Mouse (Mus musculus) neural tube, embryonic 15.5 days (tissue): ENCODE measurements around the gene Wdr63. TPM values are rescaled to one million over a fixed set of nuclear protein-coding genes. Genes with fewer than 3 reads are reported as not detected.

Experiments used
- ATAC-seq: fragments of 200-750 bp; cut with Nextera tagmentation; 2 replicates; pipeline ENCODE4 v1.8.0; 2017; ENCODE audit warnings: mild to moderate bottlenecking, moderate TSS enrichment, moderate library complexity; ENCODE audit not compliant: low FRiP score
- H3K27ac ChIP-seq: fragments of 300-500 bp; sonication (generic); replicated peaks from 2 replicates; pipeline ENCODE4 v1.5.1; 2015; ENCODE audit warnings: mild to moderate bottlenecking, inconsistent platforms
- H3K27me3 ChIP-seq: fragments of 300-500 bp; sonication (generic); replicated peaks from 2 replicates; pipeline ENCODE4 v1.6.1; 2015; ENCODE audit warnings: inconsistent platforms
- H3K36me3 ChIP-seq: fragments of 300-500 bp; sonication (generic); 2 replicates; pipeline ENCODE4 v1.6.1; 2015; ENCODE audit warnings: inconsistent platforms
- H3K4me1 ChIP-seq: fragments of 300-500 bp; sonication (generic); 2 replicates; pipeline ENCODE4 v1.6.1; 2015; ENCODE audit warnings: inconsistent platforms
- H3K4me2 ChIP-seq: fragments of 300-500 bp; sonication (generic); 2 replicates; pipeline ENCODE4 v1.6.1; 2015; ENCODE audit warnings: inconsistent platforms, mild to moderate bottlenecking, moderate library complexity
- H3K4me3 ChIP-seq: fragments of 300-500 bp; sonication (generic); replicated peaks from 2 replicates; pipeline ENCODE4 v1.5.1; 2015; ENCODE audit warnings: mild to moderate bottlenecking, inconsistent platforms
- H3K9ac ChIP-seq: fragments of 300-500 bp; sonication (generic); replicated peaks from 2 replicates; pipeline ENCODE4 v1.6.1; 2015; ENCODE audit warnings: mild to moderate bottlenecking, inconsistent platforms
- H3K9me3 ChIP-seq: fragments of 300-500 bp; sonication (generic); replicated peaks from 2 replicates; pipeline ENCODE4 v1.6.1; 2016; ENCODE audit warnings: inconsistent platforms
- WGBS: fragments of 180-500 bp; shearing (Covaris S2); methylation state at CpG from one replicate; pipeline ENCODE4 v1.1.7; 2015; ENCODE audit warnings: mixed read lengths; 5-methylcytosine and 5-hydroxymethylcytosine counted together
- polyA plus RNA-seq: library from polyadenylated mRNA; unstranded; fragments of >200 nt; fragmentation: Nextera tagmentation; extraction: Ambion mirVana; gene quantifications from 2 replicates; pipeline ENCODE4 v1.2.1, GENCODE M21; 2015

Wdr63 gene
- polyA plus RNA-seq, 1 experiment from 2014 or later, result 0.40 TPM

DNA sequence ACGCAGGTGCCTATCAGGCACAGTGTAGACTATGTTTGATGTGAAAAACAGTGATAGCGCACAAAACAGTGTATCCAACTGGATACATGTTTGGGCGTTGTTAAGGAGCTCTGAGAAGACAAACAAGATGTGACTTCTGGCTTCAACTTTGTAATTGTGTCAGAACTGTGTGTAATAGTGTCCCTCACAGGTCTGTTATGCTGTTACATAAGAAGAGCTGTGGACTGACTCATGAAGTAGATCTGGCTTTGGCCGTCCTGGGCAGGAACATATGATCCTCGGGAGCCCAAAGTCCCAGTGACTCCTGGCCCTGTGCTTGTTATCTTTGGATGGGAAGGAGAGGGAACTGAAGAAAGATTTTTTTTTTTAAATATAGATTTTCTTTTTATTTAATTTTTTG is 112.4 kb downstream of the Wdr63 start:
- 92% methylated on average over 5 of the region's 5 CpGs for WGBS
- Histone ChIP-seq H3K27ac (no peak overlapping the region), H3K9me3 (no peaks in the 10 kb centered on the region), H3K4me1 (no peaks in the 10 kb centered on the region), H3K36me3 (peaks cover 5% of the 10 kb centered on the region; the same call in 1 of the 2 replicates), H3K4me3 (no peak overlapping the region), H3K27me3 (no peaks in the 10 kb centered on the region), H3K9ac (no peak overlapping the region), H3K4me2 (no peak overlapping the region)
- ATAC-seq, result no peak

DNA sequence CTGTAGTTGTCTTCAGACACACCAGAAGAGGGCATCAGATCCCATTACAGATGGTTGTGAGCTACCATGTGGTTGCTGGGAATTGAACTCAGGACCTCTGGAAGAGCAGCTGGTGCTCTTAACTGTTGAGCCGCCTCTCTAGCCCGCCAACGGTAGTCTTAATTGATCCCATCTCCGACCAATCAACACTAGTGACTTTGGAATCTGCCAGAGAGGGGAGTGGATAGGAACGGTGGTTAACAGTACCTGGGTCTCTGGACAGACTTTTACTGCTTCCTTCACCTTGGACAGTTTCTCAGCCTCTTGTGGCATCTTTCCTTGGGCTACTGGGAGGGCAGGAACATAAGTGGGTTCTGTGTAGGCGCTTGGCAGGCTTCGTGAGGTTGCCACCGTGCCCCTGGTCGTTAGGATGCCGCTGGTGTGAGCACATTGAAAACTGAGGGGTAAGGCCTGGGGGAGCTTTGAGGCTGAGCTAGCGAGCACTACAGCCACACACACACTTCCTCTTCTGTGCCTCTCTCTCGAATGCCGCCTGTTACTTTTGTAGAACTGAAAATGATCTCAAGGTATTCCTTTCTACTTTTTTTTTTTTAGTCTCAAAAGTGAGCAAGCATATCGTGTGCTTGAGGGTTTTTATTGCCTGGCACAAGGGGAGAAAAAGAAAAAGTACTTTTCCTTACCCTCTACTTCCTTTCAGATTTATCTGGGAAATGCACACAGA is 114.3 kb downstream of the Wdr63 start:
- Histone ChIP-seq H3K36me3 (peaks cover under 1% of the 10 kb centered on the region; the same call in 1 of the 2 replicates), H3K9me3 (no peaks in the 10 kb centered on the region), H3K4me2 (no peak overlapping the region), H3K4me3 (no peak overlapping the region), H3K9ac (no peak overlapping the region), H3K27ac (no peak overlapping the region), H3K27me3 (peaks cover 2% of the 10 kb centered on the region), H3K4me1 (peaks cover 15% of the 10 kb centered on the region)
- ATAC-seq, result no peak
- 85% methylated on average over 14 of the region's 14 CpGs for WGBS

DNA sequence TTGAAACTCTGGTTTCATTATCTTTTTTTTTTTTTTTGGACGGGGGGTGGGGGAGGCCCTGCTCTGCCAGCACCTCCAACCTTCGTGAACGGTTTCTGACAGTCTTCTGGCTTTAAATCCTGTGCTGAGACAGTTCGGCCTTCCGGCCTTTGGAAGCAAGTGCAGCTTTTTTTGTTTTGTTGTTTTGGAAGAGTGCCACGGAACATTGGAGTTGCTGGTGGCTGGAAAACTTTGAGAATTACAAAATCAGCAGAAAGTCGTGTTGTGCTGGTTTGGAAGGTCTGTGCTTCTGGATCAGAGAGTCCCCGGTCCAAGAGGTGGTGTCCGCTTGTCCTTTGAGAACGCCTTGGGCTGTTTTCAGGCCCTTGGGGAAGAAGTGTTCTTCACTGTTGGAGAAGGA is 115.1 kb downstream of the Wdr63 start:
- ATAC-seq, result no peak
- Histone ChIP-seq H3K9me3 (no peaks in the 10 kb centered on the region), H3K4me3 (no peak overlapping the region), H3K9ac (no peak overlapping the region), H3K36me3 (no peaks in the 10 kb centered on the region), H3K4me1 (peaks cover 21% of the 10 kb centered on the region), H3K4me2 (no peak overlapping the region), H3K27me3 (peaks cover 6% of the 10 kb centered on the region), H3K27ac (no peak overlapping the region)
- WGBS, result 87% methylated on average over 10 of the region's 10 CpGs

DNA sequence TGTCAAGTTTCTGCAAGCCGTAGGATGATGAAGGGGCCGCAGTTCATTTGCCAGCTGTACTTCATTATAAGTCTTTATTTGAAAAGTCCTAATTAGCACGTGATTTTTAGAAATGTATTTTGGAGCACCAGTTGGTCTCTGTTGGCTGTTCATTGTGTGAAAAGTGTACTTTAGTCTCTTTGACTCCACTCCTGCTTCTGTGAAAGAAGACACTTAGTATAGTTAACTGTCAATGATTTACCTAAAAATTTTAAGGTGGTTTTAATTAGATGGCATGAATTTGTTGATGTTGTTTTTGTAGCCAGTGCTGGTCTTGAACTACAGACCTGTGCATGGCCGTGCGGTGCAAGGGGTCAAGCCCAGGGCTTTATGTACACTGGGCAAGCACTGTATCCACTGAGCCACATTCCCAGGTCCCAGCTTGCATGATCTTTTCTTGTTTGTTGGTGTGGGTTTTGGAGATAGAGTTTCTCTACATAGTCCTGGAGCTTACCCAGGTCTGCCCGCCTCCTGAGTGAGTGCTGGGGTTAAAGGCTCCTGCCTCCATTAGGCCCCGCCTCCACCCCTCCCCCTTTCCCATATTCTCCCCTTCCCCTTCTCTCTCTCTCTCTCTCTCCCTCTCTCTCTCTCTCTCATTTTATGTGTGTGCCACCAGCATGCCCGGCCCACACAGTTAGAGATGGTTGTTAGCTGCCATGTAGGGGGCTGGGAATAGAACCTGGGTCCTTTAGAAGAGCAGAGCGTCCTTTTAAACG is 115.8 kb downstream of the Wdr63 start:
- H3K27ac ChIP-seq, result no peak overlapping the region
- H3K9me3 ChIP-seq, result no peaks in the 10 kb centered on the region
- no peak overlapping the region for H3K4me3 ChIP-seq
- peaks cover 25% of the 10 kb centered on the region for H3K4me1 ChIP-seq
- no peak overlapping the region for H3K9ac ChIP-seq
- H3K4me2 ChIP-seq, result no peak overlapping the region
- ATAC-seq, result no peak
- H3K36me3 ChIP-seq, result no peaks in the 10 kb centered on the region
- peaks cover 6% of the 10 kb centered on the region for H3K27me3 ChIP-seq
- 85% methylated on average over 10 of the region's 10 CpGs for WGBS

DNA sequence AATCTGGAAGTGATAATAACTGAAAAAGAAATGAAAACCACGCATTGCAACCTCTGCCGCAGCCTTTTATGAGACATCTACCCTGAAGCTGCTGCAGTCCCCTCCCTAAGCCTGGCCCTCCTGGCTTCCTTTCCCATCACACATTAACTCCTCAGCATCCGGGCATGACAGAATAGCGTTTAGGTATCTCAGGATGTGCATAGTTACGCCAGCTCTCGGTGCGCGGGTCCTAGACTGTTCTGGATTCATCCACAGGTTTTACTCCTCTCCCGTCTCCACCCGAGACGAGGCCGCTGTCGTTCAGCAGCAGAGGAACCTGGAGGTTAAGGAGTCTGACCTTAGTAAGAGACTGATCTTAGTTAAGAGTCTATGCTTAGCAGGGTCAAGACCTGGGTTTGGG is 116.8 kb downstream of the Wdr63 start:
- H3K27me3 ChIP-seq, result peaks cover 14% of the 10 kb centered on the region
- no peak for ATAC-seq
- no peak overlapping the region for H3K4me2 ChIP-seq
- H3K4me1 ChIP-seq, result peaks cover 25% of the 10 kb centered on the region
- 89% methylated on average over 13 of the region's 13 CpGs for WGBS
- H3K9me3 ChIP-seq, result no peaks in the 10 kb centered on the region
- no peaks in the 10 kb centered on the region for H3K36me3 ChIP-seq
- H3K4me3 ChIP-seq, result no peak overlapping the region
- H3K9ac ChIP-seq, result no peak overlapping the region
- no peak overlapping the region for H3K27ac ChIP-seq

Other genes starting within 250 kb of the Wdr63 start
- 33.9 and 41.4 TPM in 2 replicates for gene Bcl10, start 185.3 kb downstream of the Wdr63 start, polyA plus RNA-seq
- 70.1 and 79.9 TPM in 2 replicates for gene 2410004B18Rik, start 170.1 kb downstream of the Wdr63 start, polyA plus RNA-seq
- gene Syde2, start 120.3 kb downstream of the Wdr63 start, polyA plus RNA-seq, result 0.37 and 0.57 TPM in 2 replicates
- gene Mcoln3, start 9.3 kb upstream of the Wdr63 start, polyA plus RNA-seq, result 0.27 and 0.66 TPM in 2 replicates
- gene Mcoln2, start 41.7 kb upstream of the Wdr63 start, polyA plus RNA-seq, result 0.37 and 2.3 TPM in 2 replicates
- gene Lpar3, start 112.8 kb upstream of the Wdr63 start, polyA plus RNA-seq, result 0.78 and 1.3 TPM in 2 replicates